Mouse (Mus musculus) lung, adult 2 months (tissue): ENCODE data around the gene Shank2. TPM values are rescaled to one million over a fixed set of nuclear protein-coding genes. Genes with fewer than 3 reads are reported as not detected.

ENCODE experiments used
- DNase-seq: peaks from one replicate; pipeline ENCODE4 v3.0.0; 2022
- H3K4me1 ChIP-seq: fragments of 200-500 bp; 2 replicates; pipeline ENCODE4 v1.6.1; 2011; ENCODE audit warnings: low read length; ENCODE audit not compliant: control insufficient read depth, insufficient read depth
- H3K4me3 ChIP-seq: fragments of 200-500 bp; replicated peaks from 2 replicates; pipeline ENCODE3; 2011; ENCODE audit warnings: low read depth, mild to moderate bottlenecking, control low read depth, low read length; ENCODE audit errors: extremely low read depth
- CTCF ChIP-seq: fragments of 200-500 bp; IDR thresholded peaks from 2 replicates; pipeline ENCODE4 v1.5.1; 2011; ENCODE audit warnings: mild to moderate bottlenecking, low read length, control low read depth; ENCODE audit not compliant: insufficient read depth
- POLR2A ChIP-seq: fragments of 200-500 bp; IDR thresholded peaks from 2 replicates; pipeline ENCODE4 v1.6.1; 2011; ENCODE audit warnings: low read depth, mild to moderate bottlenecking, control low read depth, low read length, borderline replicate concordance; ENCODE audit errors: extremely low read depth
- WGBS: fragments of 180-500 bp; shearing (Covaris S2); methylation state at CpG from one replicate; pipeline ENCODE4 v1.1.7; 2018; 5-methylcytosine and 5-hydroxymethylcytosine counted together
- polyA plus RNA-seq: library from polyadenylated mRNA; depleted of rRNA; stranded (reverse); fragments of >200 nt; gene quantifications from 2 replicates; pipeline ENCODE4 v1.2.3, GENCODE M21; 2012

Shank2 gene
- polyA plus RNA-seq, 1 experiment: 3.5 TPM

- TF ChIP-seq CTCF: no peak
- TF ChIP-seq POLR2A: no peak
- DNase-seq: no peak
- 68% methylated on average over 1 of the region's 1 CpGs for WGBS
- H3K4me1 ChIP-seq: no peaks in the 10 kb centered on the region
- H3K4me3 ChIP-seq: no peak overlapping the region
Measured at GRCm38 (mm10) chr7:144205161-144205560, 203.4 kb downstream of the Shank2 start.

GRCm38 (mm10) chr7:144205837-144206236 is 204.1 kb downstream of the Shank2 start:
- TF ChIP-seq POLR2A (no peak), CTCF (no peak)
- WGBS: 74% methylated on average over 3 of the region's 3 CpGs
- H3K4me3 ChIP-seq: no peak overlapping the region
- H3K4me1 ChIP-seq: no peaks in the 10 kb centered on the region
- DNase-seq: no peak

GRCm38 (mm10) chr7:144206254-144206653 is 204.5 kb downstream of the Shank2 start:
- no peaks in the 10 kb centered on the region for H3K4me1 ChIP-seq
- no peak for DNase-seq
- no peak overlapping the region for H3K4me3 ChIP-seq
- TF ChIP-seq POLR2A (no peak), CTCF (no peak)
- WGBS: 69% methylated on average over 5 of the region's 5 CpGs

- TF ChIP-seq CTCF (no peak), POLR2A (no peak)
- whole genome bisulfite sequencing: 71% methylated on average over 6 of the region's 6 CpGs
- DNase-seq: no peak
Measured at GRCm38 (mm10) chr7:144207100-144207499, 205.4 kb downstream of the Shank2 start.

GRCm38 (mm10) chr7:144207849-144208248 is 206.1 kb downstream of the Shank2 start:
- TF ChIP-seq POLR2A: no peak
- TF ChIP-seq CTCF: peak; percentile 54
- H3K4me3 ChIP-seq: no peak overlapping the region
- peak; percentile 9 for DNase-seq
- 18% methylated on average over 7 of the region's 7 CpGs for WGBS
- no peaks in the 10 kb centered on the region for H3K4me1 ChIP-seq

More at GRCm38 (mm10) chr7:144207100-144207499, 205.4 kb downstream of the Shank2 start:
- H3K4me3 ChIP-seq: no peak overlapping the region
- H3K4me1 ChIP-seq: no peaks in the 10 kb centered on the region

- Histone ChIP-seq H3K4me3 (no peak overlapping the region), H3K4me1 (no peaks in the 10 kb centered on the region)
- DNase-seq: no peak
- WGBS: 78% methylated on average over 1 of the region's 1 CpGs
- TF ChIP-seq CTCF (no peak), POLR2A (no peak)
Measured at GRCm38 (mm10) chr7:144208628-144209027, 206.9 kb downstream of the Shank2 start.

GRCm38 (mm10) chr7:144210526-144210925 is 208.8 kb downstream of the Shank2 start:
- no peak for TF ChIP-seq CTCF
- Histone ChIP-seq H3K4me1 (no peaks in the 10 kb centered on the region), H3K4me3 (no peak overlapping the region)
- DNase-seq: no peak
- 73% methylated on average over 9 of the region's 9 CpGs for WGBS

GRCm38 (mm10) chr7:144212694-144213093 is 211.0 kb downstream of the Shank2 start:
- TF ChIP-seq POLR2A: no peak
- no peak for TF ChIP-seq CTCF
- no peaks in the 10 kb centered on the region for H3K4me1 ChIP-seq
- no peak overlapping the region for H3K4me3 ChIP-seq
- DNase-seq: no peak

GRCm38 (mm10) chr7:144217192-144217591 is 215.5 kb downstream of the Shank2 start:
- Histone ChIP-seq H3K4me3 (no peak overlapping the region), H3K4me1 (no peaks in the 10 kb centered on the region)
- DNase-seq: peak; percentile 40
- 4% methylated on average over 3 of the region's 3 CpGs for WGBS
- TF ChIP-seq POLR2A (no peak), CTCF (peak; percentile 88)

- TF ChIP-seq POLR2A (no peak), CTCF (no peak)
- WGBS: 84% methylated on average over 5 of the region's 5 CpGs
- no peak for DNase-seq
- H3K4me1 ChIP-seq: no peaks in the 10 kb centered on the region
- no peak overlapping the region for H3K4me3 ChIP-seq
Measured at GRCm38 (mm10) chr7:144228683-144229082, 227.0 kb downstream of the Shank2 start.
